Mouse (Mus musculus) spleen, embryonic (tissue): ENCODE measurements around the gene Tmem54.

Source experiments
- CTCF ChIA-PET: fragments of 350-600 bp; sonication (Branson Sonifier 250); formaldehyde crosslinking; loops from one replicate; lab custom pipeline; 2022; lab: Charles Lee

Gene Tmem54

DNA sequence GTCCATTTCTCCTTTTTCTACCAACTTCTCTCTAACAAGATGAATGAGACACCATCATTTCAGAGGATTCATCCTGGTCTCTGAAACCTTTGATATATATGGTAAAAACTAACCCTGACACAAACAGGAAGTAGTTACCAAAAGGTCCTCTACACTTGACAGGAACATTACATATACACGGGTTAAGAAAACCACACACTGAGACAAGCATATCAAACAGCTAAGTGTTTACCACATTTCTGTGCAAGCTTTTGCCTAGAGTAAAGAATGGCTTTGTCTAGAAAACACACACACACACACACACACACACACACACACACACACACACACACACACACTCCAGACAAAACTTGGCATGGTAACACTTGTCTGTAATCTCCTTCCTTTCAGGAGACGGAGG is 41.0 kb downstream of the Tmem54 start:
- CTCF ChIA-PET: interaction anchor here (0.7 kb wide), 1 partner anchor 690 kb away, joined by 8 read pairs; no protein-coding TSS in a partner anchor

- CTCF ChIA-PET: interaction anchor here (0.6 to 0.7 kb wide), 3 partner anchors 44 to 238 kb away, joined by 4 to 10 read pairs (median 5); no protein-coding TSS in a partner anchor
Observed at GRCm38 (mm10) chr4:129147552-129148103, 42.3 kb downstream of the Tmem54 start.

DNA sequence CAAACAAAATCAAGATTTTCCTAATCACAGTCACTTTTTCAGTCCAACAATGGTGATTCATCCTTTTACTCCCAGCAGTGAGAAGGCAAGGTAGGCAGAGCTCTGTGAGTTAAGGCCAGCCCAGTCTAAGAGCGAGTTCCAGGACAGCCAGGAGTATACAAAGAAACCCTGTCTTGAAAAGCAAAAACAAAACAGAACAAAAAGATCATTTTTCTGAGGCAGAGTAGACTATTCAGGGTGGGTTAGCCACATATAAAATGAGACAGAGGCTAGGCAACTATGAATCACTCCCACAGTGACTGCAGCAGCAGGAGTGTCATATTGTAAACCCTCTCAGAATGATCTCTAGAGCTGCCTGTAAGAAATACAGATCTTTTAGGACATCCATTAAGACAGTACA is 44.0 kb downstream of the Tmem54 start:
- CTCF ChIA-PET: no interaction called here

DNA sequence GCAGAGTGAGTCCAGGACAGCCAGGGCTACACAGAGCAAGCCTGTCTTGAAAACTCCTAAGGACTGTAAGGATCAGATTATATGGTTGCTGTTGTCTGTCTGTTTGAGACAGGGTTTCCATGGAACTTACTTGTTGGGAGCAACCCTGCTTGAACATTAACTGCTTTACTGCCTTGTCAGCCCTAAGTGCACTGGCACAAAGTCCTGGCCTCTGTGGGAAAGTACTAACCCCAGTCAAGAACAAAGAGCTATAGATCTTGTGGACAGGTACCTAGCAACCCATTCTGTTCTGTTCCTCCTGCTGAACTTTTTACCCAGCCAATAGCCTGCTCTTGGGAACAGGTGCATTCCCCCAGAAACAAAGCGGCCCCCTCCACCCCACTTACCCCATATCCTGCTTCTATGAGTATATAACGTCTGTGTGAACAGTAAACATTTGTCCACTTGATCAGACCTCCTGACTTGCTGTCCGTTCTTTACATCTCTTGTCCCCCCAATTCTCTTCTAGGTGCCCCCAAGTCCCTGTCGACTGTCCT is 46.0 kb downstream of the Tmem54 start:
- CTCF ChIA-PET: no interaction called here

DNA sequence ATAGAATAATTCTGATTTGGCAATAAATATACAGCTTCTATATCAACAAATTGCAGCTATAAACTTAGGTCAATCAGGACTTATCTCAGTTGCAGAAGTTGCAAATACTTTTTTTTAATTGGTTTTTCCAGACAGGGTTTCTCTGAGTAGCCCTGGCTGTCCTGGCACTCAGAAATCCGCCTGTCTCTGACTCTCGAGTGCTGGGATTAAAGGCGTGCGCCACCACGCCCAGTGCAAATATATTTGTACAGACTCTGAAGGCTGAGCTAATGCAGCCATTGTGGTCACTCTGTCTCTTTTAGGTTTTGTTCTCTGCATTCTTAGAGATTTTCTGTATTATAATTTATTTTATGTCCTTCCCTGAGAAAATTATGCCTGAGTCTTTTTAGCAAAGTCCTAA is 52.2 kb downstream of the Tmem54 start:
- CTCF ChIA-PET: no interaction called here

GRCm38 (mm10) chr4:129158549-129158948 is 53.2 kb downstream of the Tmem54 start:
- CTCF ChIA-PET: no interaction called here

- CTCF ChIA-PET: interaction anchor here (0.7 kb wide), 1 partner anchor 21 kb away, joined by 3 read pairs; no protein-coding TSS in a partner anchor
Observed at GRCm38 (mm10) chr4:129161076-129161475, 55.7 kb downstream of the Tmem54 start.
